Mouse (Mus musculus) stomach, postnatal 0 days (tissue): Measurements from ENCODE around the gene Csnk2b.

ENCODE experiments used
- CTCF ChIP-seq: IDR thresholded peaks from 2 replicates; pipeline ENCODE4 v1.5.1; 2016; ENCODE audit warnings: antibody characterized with exemption, low read depth, mild to moderate bottlenecking, moderate library complexity
- EP300 ChIP-seq: optimal IDR thresholded peaks from 2 replicates; pipeline ENCODE3; 2016; ENCODE audit warnings: antibody characterized with exemption

GRCm38 (mm10) chr17:35111774-35112173 is 10.1 kb downstream of the Csnk2b start:
- TF ChIP-seq CTCF (no peak), EP300 (no peak)
